Mouse (Mus musculus) neural tube, embryonic 11.5 days (tissue): ENCODE results near the gene Tacc3. TPM values are rescaled to one million over a fixed set of nuclear protein-coding genes. Genes with fewer than 3 reads are reported as not detected.

Source experiments
- ATAC-seq: fragments of 200-750 bp; cut with Nextera tagmentation; 2 replicates; pipeline ENCODE4 v1.8.0; 2017; ENCODE audit warnings: moderate number of reproducible peaks, mild to moderate bottlenecking, moderate TSS enrichment, moderate library complexity; ENCODE audit not compliant: insufficient read depth, low FRiP score, low TSS enrichment
- DNase-seq: peaks from one replicate; pipeline ENCODE4 v3.0.0-alpha.2; 2015; ENCODE audit warnings: low spot score
- H3K27ac ChIP-seq: fragments of 300-500 bp; sonication (generic); 2 replicates; pipeline ENCODE4 v1.5.1; 2014; ENCODE audit warnings: low read depth, mild to moderate bottlenecking, low read length
- H3K27me3 ChIP-seq: fragments of 300-500 bp; sonication (generic); 2 replicates; pipeline ENCODE4 v1.6.1; 2014; ENCODE audit warnings: mild to moderate bottlenecking, low read length, mixed read lengths; ENCODE audit not compliant: control insufficient read depth, insufficient read depth
- H3K36me3 ChIP-seq: fragments of 300-500 bp; sonication (generic); 2 replicates; pipeline ENCODE4 v1.6.1; 2014; ENCODE audit warnings: mild to moderate bottlenecking, low read length, moderate library complexity, mixed read lengths; ENCODE audit not compliant: control insufficient read depth, insufficient read depth
- H3K4me1 ChIP-seq: fragments of 300-500 bp; sonication (generic); 2 replicates; pipeline ENCODE4 v1.6.1; 2014; ENCODE audit warnings: low read length, mixed read lengths; ENCODE audit not compliant: control insufficient read depth, insufficient read depth
- H3K4me2 ChIP-seq: fragments of 300-500 bp; sonication (generic); 2 replicates; pipeline ENCODE4 v1.6.1; 2014; ENCODE audit warnings: low read depth, mild to moderate bottlenecking, moderate library complexity
- H3K4me3 ChIP-seq: fragments of 300-500 bp; sonication (generic); 2 replicates; pipeline ENCODE4 v1.5.1; 2014; ENCODE audit warnings: low read depth, low read length
- H3K9ac ChIP-seq: fragments of 300-500 bp; sonication (generic); 2 replicates; pipeline ENCODE4 v1.6.1; 2014; ENCODE audit warnings: mild to moderate bottlenecking, low read length
- H3K9me3 ChIP-seq: fragments of 300-500 bp; sonication (generic); 2 replicates; pipeline ENCODE4 v1.6.1; 2016; ENCODE audit warnings: low read length; ENCODE audit not compliant: control insufficient read depth
- WGBS: fragments of 180-500 bp; shearing (Covaris S2); extraction: QIAGEN DNeasy Blood & Tissue Kit; methylation state at CpG from one replicate; pipeline ENCODE4 v1.1.7; 2014; 5-methylcytosine and 5-hydroxymethylcytosine counted together
- polyA plus RNA-seq: library from polyadenylated mRNA; unstranded; fragments of >200 nt; fragmentation: Nextera tagmentation; extraction: Ambion mirVana; gene quantifications from 2 replicates; pipeline ENCODE4 v1.2.1, GENCODE M21; 2014

Tacc3 gene
- polyA plus RNA-seq, 1 experiment from 2014 or later = 238 TPM

- under 1% methylated on average over 26 of the region's 26 CpGs for WGBS
- Histone ChIP-seq H3K27ac (0 out of 2 replicates have a peak overlapping the region, but pooled peaks have one; percentile 14), H3K9ac (peak overlapping the region; percentile 74), H3K4me2 (peak overlapping the region; percentile 40), H3K9me3 (no peaks in the 10 kb centered on the region), H3K4me1 (peaks cover 8% of the 10 kb centered on the region), H3K4me3 (peak overlapping the region; percentile 72), H3K36me3 (peaks cover 6% of the 10 kb centered on the region), H3K27me3 (no peaks in the 10 kb centered on the region)
- ATAC-seq (peak; percentile 1; the same call in 1 of the 2 replicates), DNase-seq (no peak)
These were observed 729 bp downstream of the Tacc3 start for GRCm38 (mm10) chr5:33658664-33659050.

DNA sequence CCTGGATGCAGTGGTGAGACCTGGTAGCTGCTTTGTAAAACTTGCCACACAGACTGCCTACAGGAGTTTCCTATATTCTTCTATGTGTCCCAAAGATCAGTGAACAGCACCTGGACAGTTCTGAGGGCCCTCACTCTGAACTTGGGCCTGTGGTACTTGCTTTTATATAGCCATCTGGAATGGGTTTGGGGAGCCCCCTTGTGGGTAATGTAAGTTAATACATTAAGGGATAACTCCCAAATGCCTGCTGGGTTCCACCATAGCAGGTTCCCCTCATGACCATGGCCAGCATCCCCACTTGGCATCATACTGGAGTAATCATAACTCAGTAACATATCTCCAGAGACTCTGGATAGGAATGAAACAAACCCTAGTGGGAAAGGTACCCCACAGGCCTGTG, 10.3 kb downstream of the Tacc3 start:
- no peak overlapping the region for H3K27ac ChIP-seq
- H3K4me1 ChIP-seq = no peaks in the 10 kb centered on the region
- ATAC-seq (no peak), DNase-seq (peak; percentile 25)
- peaks cover 15% of the 10 kb centered on the region for H3K36me3 ChIP-seq
- H3K4me3 ChIP-seq = no peak overlapping the region
- no peaks in the 10 kb centered on the region for H3K27me3 ChIP-seq
- H3K9ac ChIP-seq = no peak overlapping the region
- H3K4me2 ChIP-seq = no peak overlapping the region
- no peaks in the 10 kb centered on the region for H3K9me3 ChIP-seq

DNA sequence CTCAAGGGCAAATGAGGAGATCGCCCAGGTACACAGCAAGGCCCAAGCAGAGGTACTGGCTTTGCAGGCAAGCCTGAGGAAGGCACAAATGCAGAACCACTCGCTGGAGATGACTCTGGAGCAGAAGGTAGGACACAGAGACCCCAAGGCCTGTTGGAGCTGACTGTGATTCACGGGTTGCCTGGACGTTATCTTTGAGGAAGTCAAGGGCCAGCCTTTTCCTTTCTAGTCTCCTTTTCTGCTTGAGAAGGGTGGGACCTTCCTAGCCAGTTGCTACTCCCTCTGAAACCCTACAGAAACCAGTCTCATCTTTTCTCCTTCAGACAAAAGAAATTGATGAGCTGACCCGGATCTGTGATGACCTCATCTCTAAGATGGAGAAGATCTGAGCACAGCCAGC, 13.7 kb downstream of the Tacc3 start:
- peaks cover 12% of the 10 kb centered on the region for H3K36me3 ChIP-seq
- WGBS = 81% methylated on average over 5 of the region's 5 CpGs

DNA sequence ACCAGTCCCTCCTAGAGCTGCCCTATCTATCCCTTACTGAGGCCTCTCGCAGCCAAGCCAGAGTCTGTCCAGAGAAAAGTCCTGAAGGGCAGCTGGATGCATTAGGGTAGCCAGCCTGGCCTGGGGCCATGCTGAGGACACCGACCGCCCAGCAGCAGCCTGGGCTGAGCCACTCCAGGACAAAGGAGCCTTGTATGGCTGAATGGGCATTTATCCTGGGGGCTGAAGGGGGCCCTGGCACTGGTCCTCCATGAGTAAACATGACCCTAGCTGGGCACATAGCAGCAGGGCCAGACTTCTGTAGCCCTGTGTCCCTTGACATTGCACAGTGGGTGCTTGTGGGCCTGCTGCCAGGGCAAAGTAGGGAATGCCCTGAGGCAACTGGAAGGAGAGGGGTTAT, 16.5 kb downstream of the Tacc3 start:
- Histone ChIP-seq H3K27me3 (no peaks in the 10 kb centered on the region), H3K27ac (peak overlapping the region; percentile 30; the same call in 1 of the 2 replicates), H3K4me3 (no peak overlapping the region), H3K4me2 (no peak overlapping the region), H3K9me3 (no peaks in the 10 kb centered on the region), H3K36me3 (no peaks in the 10 kb centered on the region; the same call in 1 of the 2 replicates), H3K4me1 (peaks cover 8% of the 10 kb centered on the region; the same call in 1 of the 2 replicates), H3K9ac (no peak overlapping the region; the same call in 1 of the 2 replicates)
- whole genome bisulfite sequencing = 58% methylated on average over 3 of the region's 3 CpGs
- ATAC-seq (no peak), DNase-seq (peak; percentile 21)

More for the DNA sequence above, 13.7 kb downstream of the Tacc3 start:
- Histone ChIP-seq H3K27ac (no peak overlapping the region), H3K9ac (no peak overlapping the region), H3K4me3 (no peak overlapping the region), H3K4me1 (peaks cover 8% of the 10 kb centered on the region; the same call in 1 of the 2 replicates), H3K4me2 (no peak overlapping the region), H3K9me3 (no peaks in the 10 kb centered on the region), H3K27me3 (no peaks in the 10 kb centered on the region)
- no peak for DNase-seq
- no peak for ATAC-seq

GRCm38 (mm10) chr5:33675964-33676363, 18.0 kb downstream of the Tacc3 start:
- no peaks in the 10 kb centered on the region; the same call in 1 of the 2 replicates for H3K36me3 ChIP-seq
- DNase-seq (peak; percentile 71), ATAC-seq (no peak; the same call in 1 of the 2 replicates)

GRCm38 (mm10) chr5:33678244-33678643, 20.3 kb downstream of the Tacc3 start:
- Histone ChIP-seq H3K27ac (no peak overlapping the region), H3K9me3 (no peaks in the 10 kb centered on the region), H3K9ac (no peak overlapping the region), H3K4me3 (no peak overlapping the region), H3K4me2 (no peak overlapping the region), H3K4me1 (peaks cover 8% of the 10 kb centered on the region; the same call in 1 of the 2 replicates), H3K36me3 (no peaks in the 10 kb centered on the region; the same call in 1 of the 2 replicates), H3K27me3 (no peaks in the 10 kb centered on the region)
- WGBS = 86% methylated on average over 5 of the region's 5 CpGs
- DNase-seq (no peak), ATAC-seq (no peak)

More at GRCm38 (mm10) chr5:33675964-33676363, 18.0 kb downstream of the Tacc3 start:
- Histone ChIP-seq H3K4me1 (peaks cover 8% of the 10 kb centered on the region; the same call in 1 of the 2 replicates), H3K27me3 (no peaks in the 10 kb centered on the region), H3K4me3 (no peak overlapping the region), H3K4me2 (no peak overlapping the region), H3K9me3 (no peaks in the 10 kb centered on the region), H3K9ac (no peak overlapping the region), H3K27ac (no peak overlapping the region)
- WGBS = 0% methylated on average over 1 of the region's 1 CpGs

DNA sequence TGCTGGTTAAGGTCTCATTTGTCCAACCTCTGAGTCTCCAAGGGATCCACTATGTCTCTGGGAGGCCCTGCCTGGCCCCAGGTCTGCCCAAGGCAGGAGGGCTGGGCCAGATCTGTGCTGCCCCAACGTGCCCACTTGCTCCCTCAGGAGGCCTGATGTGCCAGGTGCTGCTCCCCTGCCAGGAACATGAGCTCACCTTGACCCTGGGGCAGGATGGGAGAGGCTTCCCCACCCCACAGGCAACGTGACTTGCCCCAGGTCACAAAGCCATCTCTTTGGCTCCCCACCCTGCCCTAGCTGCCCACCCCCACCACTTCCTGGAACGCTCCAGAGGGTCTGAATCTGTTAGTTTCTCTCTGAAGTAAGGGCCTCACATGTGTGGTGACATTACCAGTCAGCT, 23.1 kb downstream of the Tacc3 start:
- Histone ChIP-seq H3K4me1 (0 out of 2 replicates have a peak, but pooled peaks cover 4% of the 10 kb centered on the region), H3K27me3 (no peaks in the 10 kb centered on the region), H3K9ac (no peak overlapping the region), H3K9me3 (no peaks in the 10 kb centered on the region), H3K4me3 (no peak overlapping the region), H3K36me3 (no peaks in the 10 kb centered on the region), H3K27ac (no peak overlapping the region), H3K4me2 (no peak overlapping the region)
- WGBS = 56% methylated on average over 3 of the region's 3 CpGs
- no peak for DNase-seq
- no peak for ATAC-seq

GRCm38 (mm10) chr5:33681611-33682388, 23.9 kb downstream of the Tacc3 start:
- ATAC-seq (no peak), DNase-seq (no peak)
- Histone ChIP-seq H3K4me3 (no peak overlapping the region), H3K27me3 (no peaks in the 10 kb centered on the region), H3K36me3 (no peaks in the 10 kb centered on the region), H3K4me1 (0 out of 2 replicates have a peak, but pooled peaks cover 4% of the 10 kb centered on the region), H3K4me2 (no peak overlapping the region), H3K9ac (no peak overlapping the region), H3K27ac (no peak overlapping the region), H3K9me3 (no peaks in the 10 kb centered on the region)
- 85% methylated on average over 15 of the region's 15 CpGs for WGBS

DNA sequence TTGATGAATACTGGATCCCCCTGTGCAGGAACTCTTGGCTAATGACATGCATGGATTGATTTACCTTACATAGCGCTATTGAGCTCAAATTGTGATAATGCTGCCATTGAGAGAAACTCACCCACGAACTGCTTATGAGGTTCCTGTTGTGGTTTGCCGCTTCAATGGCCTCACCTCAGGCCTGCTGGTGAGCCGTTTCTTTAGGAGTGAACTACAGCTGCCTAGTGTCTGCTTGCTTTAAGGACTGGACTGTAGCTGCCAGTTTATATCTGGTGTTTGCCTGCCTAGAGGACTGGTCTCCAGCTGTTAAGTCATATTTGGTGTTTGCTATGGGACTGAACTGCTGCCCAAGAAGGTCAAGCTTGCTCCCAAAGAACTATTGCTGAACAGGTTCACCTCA, 25.0 kb downstream of the Tacc3 start:
- Histone ChIP-seq H3K4me3 (no peak overlapping the region), H3K27ac (no peak overlapping the region), H3K9me3 (no peaks in the 10 kb centered on the region), H3K27me3 (no peaks in the 10 kb centered on the region), H3K4me1 (0 out of 2 replicates have a peak, but pooled peaks cover 4% of the 10 kb centered on the region), H3K4me2 (no peak overlapping the region), H3K9ac (no peak overlapping the region), H3K36me3 (no peaks in the 10 kb centered on the region)
- 82% methylated on average over 4 of the region's 4 CpGs for WGBS
- ATAC-seq = no peak
- DNase-seq = no peak
